9 mouse cellular contexts compared by ENCODE assay signal in genomic region chr10:128175996-128176755, GRCm38 (mm10). TPM values are rescaled to one million over a fixed set of nuclear protein-coding genes. Genes with fewer than 3 reads are reported as not detected.
DNase-seq lines count a peak whose midpoint lies in the region; ATAC-seq and TF ChIP-seq lines count a peak whose summit lies in the region.
"Had no signal": no experiment of that assay in that cellular context is flagged by ENCODE, and none has a peak within 500 bp of the region (broad histone marks: within the 10 kb centered on the region; RNA-seq: fewer than 3 reads in every experiment).

No protein-coding gene starts in this region.

- no peaks in the 10 kb centered on the region for H3K36me3 ChIP-seq in CH12.LX (replicated peaks in 1 of 2; ENCODE audit: control insufficient read depth in 1 of 2, insufficient read depth in 1 of 2, low read length in 1 of 2)
- H3K36me3 ChIP-seq in heart, embryonic 16.5 days (ENCODE audit: control insufficient read depth, insufficient read depth): no peaks in the 10 kb centered on the region
- H3K36me3 ChIP-seq in liver, embryonic 14.5 days (replicated peaks; ENCODE audit: control insufficient read depth, insufficient read depth, low read depth): no peaks in the 10 kb centered on the region
- H3K36me3 ChIP-seq in stomach, postnatal 0 days (ENCODE audit: control insufficient read depth, insufficient read depth, low read length): no peaks in the 10 kb centered on the region

- dilution Hi-C loops in CH12.LX (cut with MboI; ENCODE audit: extremely low pct_ligation_motif_present, extremely low pct_unique_long_range_greater_than_20kb, low sequenced_read_pairs): no loop called here

- TF ChIP-seq RAD21 in CH12.LX (IDR thresholded peaks at IDR 0.05; ENCODE audit: low read depth, low read length): no peak

- no peak for TF ChIP-seq CTCF in CH12.LX (conservative IDR thresholded peaks at IDR 0.05 in 1 of 2, IDR thresholded peaks at IDR 0.05 in 1 of 2; ENCODE audit: low read depth in 2 of 2, low read length in 2 of 2)
- TF ChIP-seq CTCF in brain, embryonic 14.5 days (IDR thresholded peaks at IDR 0.05; ENCODE audit: borderline replicate concordance, extremely low read depth, insufficient read depth, insufficient read length): no peak
- TF ChIP-seq CTCF in liver, embryonic 14.5 days (IDR thresholded peaks at IDR 0.05; ENCODE audit: low read depth): no peak
- no peak for TF ChIP-seq CTCF in stomach, postnatal 0 days (IDR thresholded peaks at IDR 0.05; ENCODE audit: low read depth)

- no peaks in the 10 kb centered on the region for H3K9me3 ChIP-seq in CH12.LX (replicated peaks; ENCODE audit: low read length)
- no peaks in the 10 kb centered on the region for H3K9me3 ChIP-seq in heart, embryonic 16.5 days (replicated peaks; ENCODE audit: control insufficient read depth, low read length)
- H3K9me3 ChIP-seq in liver, embryonic 14.5 days (ENCODE audit: control insufficient read depth, low read length): no peaks in the 10 kb centered on the region
- H3K9me3 ChIP-seq in stomach, postnatal 0 days (ENCODE audit: control insufficient read depth, low read length): no peaks in the 10 kb centered on the region

- in situ Hi-C loops in CH12.LX (cut with MboI; ENCODE audit: low pct_ligation_motif_present, low pct_unique_long_range_greater_than_20kb, low sequenced_read_pairs): loop anchor here (25.0 kb wide), 1 partner anchor 239 kb away; no protein-coding TSS in a partner anchor

- no peak overlapping the region for H3K27ac ChIP-seq in CH12.LX (ENCODE audit: insufficient read depth, low read depth)
- peak overlapping the region; percentile 95 for H3K27ac ChIP-seq in heart, embryonic 16.5 days (ENCODE audit: low read length)
- peak overlapping the region; percentile 51 for H3K27ac ChIP-seq in liver, embryonic 14.5 days
- peak overlapping the region; percentile 79 for H3K27ac ChIP-seq in stomach, postnatal 0 days (replicated peaks)

- ATAC-seq in erythroid progenitor cell, adult 5-6 weeks (replicated peaks; ENCODE audit: low FRiP score, poor library complexity, severe bottlenecking): peak; percentile 88
- peak; percentile 91 for ATAC-seq in heart, embryonic 16.5 days (replicated peaks; ENCODE audit: extremely low read depth, insufficient read depth, low FRiP score)
- ATAC-seq in liver, embryonic 14.5 days (ENCODE audit: insufficient read depth): peak; percentile 78
- peak; percentile 91 for ATAC-seq in stomach, postnatal 0 days (ENCODE audit: low FRiP score, low TSS enrichment)

- peaks cover 7% of the 10 kb centered on the region; the same call in 1 of the 2 replicates for H3K79me2 ChIP-seq in CH12.LX (replicated peaks; ENCODE audit: control insufficient read depth, extremely low read depth, insufficient read depth, poor library complexity, severe bottlenecking)

- WGBS in heart, embryonic 16.5 days: under 1% methylated on average over 17 of the region's 17 CpGs
- WGBS in liver, embryonic 14.5 days (ENCODE audit: insufficient replicate concordance): under 1% methylated on average over 17 of the region's 17 CpGs
- WGBS in stomach, postnatal 0 days: under 1% methylated on average over 17 of the region's 17 CpGs

- H3K27me3 ChIP-seq in CH12.LX (replicated peaks): no peaks in the 10 kb centered on the region
- H3K27me3 ChIP-seq in heart, embryonic 16.5 days (ENCODE audit: control insufficient read depth, insufficient read depth, low read length): no peaks in the 10 kb centered on the region
- H3K27me3 ChIP-seq in liver, embryonic 14.5 days (ENCODE audit: control insufficient read depth, insufficient read depth, low read length): no peaks in the 10 kb centered on the region
- H3K27me3 ChIP-seq in stomach, postnatal 0 days (ENCODE audit: control insufficient read depth, insufficient read depth, low read length): no peaks in the 10 kb centered on the region

- no peak for TF ChIP-seq EP300 in CH12.LX (IDR thresholded peaks at IDR 0.05; ENCODE audit: low read length)
- TF ChIP-seq EP300 in liver, embryonic 14.5 days (IDR thresholded peaks at IDR 0.05; ENCODE audit: low read depth): no peak
- TF ChIP-seq EP300 in stomach, postnatal 0 days (optimal IDR thresholded peaks at IDR 0.05): no peak

- DNase-seq in CH12.LX (ENCODE audit: extremely low read depth): peak; percentile 77
- peak; percentile 94 for DNase-seq in brain, embryonic 14.5 days (ENCODE audit: low read depth)
- DNase-seq in kidney, postnatal 10 days: peak; percentile 86
- peak; percentile 57 to 67 (median 64) for DNase-seq in liver, embryonic 14.5 days (ENCODE audit: low read depth in 3 of 3, low spot score in 3 of 3)
- DNase-seq in natural killer cell, adult 2 months (ENCODE audit: low spot score in 2 of 2): peak; percentile 49 to 57
- peak; percentile 82 for DNase-seq in stomach, postnatal 0 days (ENCODE audit: low spot score)

- peak overlapping the region; percentile 76 for H3K4me2 ChIP-seq in CH12.LX (ENCODE audit: insufficient read depth, low read depth, poor library complexity, severe bottlenecking)
- peak overlapping the region; percentile 88 for H3K4me2 ChIP-seq in heart, embryonic 16.5 days (ENCODE audit: low read depth, low read length)
- H3K4me2 ChIP-seq in liver, embryonic 14.5 days (ENCODE audit: low read depth): peak overlapping the region; percentile 79
- peak overlapping the region; percentile 70 for H3K4me2 ChIP-seq in stomach, postnatal 0 days (replicated peaks; ENCODE audit: low read depth)

- H3K4me1 ChIP-seq in CH12.LX (ENCODE audit: control insufficient read depth in 1 of 2, insufficient read depth in 2 of 2): peaks cover 3 to 23% of the 10 kb centered on the region in 2 experiments; a peak in 3 of 4 replicates
- H3K4me1 ChIP-seq in heart, embryonic 16.5 days (ENCODE audit: control insufficient read depth, insufficient read depth, low read length): peaks cover 27% of the 10 kb centered on the region
- H3K4me1 ChIP-seq in liver, embryonic 14.5 days (replicated peaks; ENCODE audit: control insufficient read depth in 2 of 2, insufficient read depth in 2 of 2, low read length in 1 of 2): peaks cover 14 to 15% of the 10 kb centered on the region in 2 experiments
- no peaks in the 10 kb centered on the region for H3K4me1 ChIP-seq in stomach, postnatal 0 days (replicated peaks; ENCODE audit: control insufficient read depth, insufficient read depth)

- peak overlapping the region; percentile 58 for H3K9ac ChIP-seq in CH12.LX (ENCODE audit: insufficient read depth, low read depth)
- H3K9ac ChIP-seq in heart, embryonic 16.5 days (ENCODE audit: low read length): peak overlapping the region; percentile 81
- H3K9ac ChIP-seq in liver, embryonic 14.5 days (replicated peaks): peak overlapping the region; percentile 80
- peak overlapping the region; percentile 48 for H3K9ac ChIP-seq in stomach, postnatal 0 days (ENCODE audit: low read length)

- TF ChIP-seq POLR2A in CH12.LX (IDR thresholded peaks at IDR 0.05; ENCODE audit: low read depth, low read length): peak; percentile 48; the same call in 1 of the 2 replicates
- TF ChIP-seq POLR2A in brain, embryonic 14.5 days (IDR thresholded peaks at IDR 0.05; ENCODE audit: borderline replicate concordance, extremely low read depth, insufficient read depth, insufficient read length, poor library complexity, severe bottlenecking): no peak

- H3K4me3 ChIP-seq in CH12.LX (replicated peaks in 1 of 3; ENCODE audit: low read depth in 2 of 3, low read length in 2 of 3, poor library complexity in 1 of 3): peak overlapping the region; percentile 63 to 91 (median 72)
- H3K4me3 ChIP-seq in heart, embryonic 16.5 days (ENCODE audit: low read length): peak overlapping the region; percentile 85
- H3K4me3 ChIP-seq in liver, embryonic 14.5 days (ENCODE audit: insufficient read depth in 1 of 2, low read depth in 2 of 2, low read length in 2 of 2): peak overlapping the region; percentile 67 to 81
- H3K4me3 ChIP-seq in stomach, postnatal 0 days (ENCODE audit: low read depth, low read length): peak overlapping the region; percentile 47

RNA-seq across cellular contexts. Expression of gene Rbms2, which starts 3.9 kb away (rescaled TPM):
- total RNA-seq in CH12.LX (2012; rRNA removed) (9.4 and 9.8 TPM in 2 replicates), CH12.LX (2014; rRNA removed) (8.5 and 9.1 TPM in 2 replicates)
- polyA plus RNA-seq in CH12.LX (2012; ENCODE audit: insufficient read length, low read depth): 36.6 and 48.2 TPM in 2 replicates
- 23.6 and 26.7 TPM in 2 replicates for polyA plus RNA-seq in brain, embryonic 14.5 days (2012; rRNA removed)
- total RNA-seq in erythroid progenitor cell, adult 5-6 weeks (2015; ENCODE audit: low replicate concordance): 1.8 and 5.4 TPM in 2 replicates
- 7.0 and 7.1 TPM in 2 replicates for total RNA-seq in erythroid progenitor cell, adult 5-6 weeks (2017; ENCODE audit: low replicate concordance)
- polyA plus RNA-seq in heart, embryonic 16.5 days (2015; fragmentation: Nextera tagmentation; extraction: Ambion mirVana): 35.8 and 37.7 TPM in 2 replicates
- polyA plus RNA-seq in liver, embryonic 14.5 days (2012; rRNA removed): 8.0 and 9.5 TPM in 2 replicates
- 4.5 and 6.1 TPM in 2 replicates for polyA plus RNA-seq in liver, embryonic 14.5 days (2014; fragmentation: Nextera tagmentation; extraction: Ambion mirVana)
- 15.5 and 17.0 TPM in 2 replicates for polyA plus RNA-seq in stomach, postnatal 0 days (2015; fragmentation: Nextera tagmentation; extraction: Ambion mirVana)

RNA-seq across cellular contexts. Expression of gene Gls2, which starts 18.1 kb away (rescaled TPM):
- 1.8 and 2.2 TPM in 2 replicates for total RNA-seq in CH12.LX (2012; rRNA removed)
- total RNA-seq in CH12.LX (2014; rRNA removed): 1.9 and 2.0 TPM in 2 replicates
- 0.86 and 1.8 TPM in 2 replicates for polyA plus RNA-seq in CH12.LX (2012; ENCODE audit: insufficient read length, low read depth)
- polyA plus RNA-seq in brain, embryonic 14.5 days (2012; rRNA removed): 2.4 and 4.4 TPM in 2 replicates
- 12.6 TPM in 1 of 2 replicates, not detected in the other for total RNA-seq in erythroid progenitor cell, adult 5-6 weeks (2015; ENCODE audit: low replicate concordance)
- total RNA-seq in erythroid progenitor cell, adult 5-6 weeks (2017; ENCODE audit: low replicate concordance): not detected in 2 replicates
- 0.88 and 1.0 TPM in 2 replicates for polyA plus RNA-seq in heart, embryonic 16.5 days (2015; fragmentation: Nextera tagmentation; extraction: Ambion mirVana)
- 4.2 and 5.5 TPM in 2 replicates for polyA plus RNA-seq in liver, embryonic 14.5 days (2012; rRNA removed)
- polyA plus RNA-seq in liver, embryonic 14.5 days (2014; fragmentation: Nextera tagmentation; extraction: Ambion mirVana): 3.7 and 4.4 TPM in 2 replicates
- 0.53 and 0.64 TPM in 2 replicates for polyA plus RNA-seq in stomach, postnatal 0 days (2015; fragmentation: Nextera tagmentation; extraction: Ambion mirVana)

RNA-seq across cellular contexts. Expression of gene Spryd4, which starts 35.4 kb away (rescaled TPM):
- total RNA-seq in CH12.LX (2012; rRNA removed): 24.2 and 32.4 TPM in 2 replicates
- total RNA-seq in CH12.LX (2014; rRNA removed): 48.8 and 50.2 TPM in 2 replicates
- 38.6 and 39.2 TPM in 2 replicates for polyA plus RNA-seq in CH12.LX (2012; ENCODE audit: insufficient read length, low read depth)
- 12.6 and 15.2 TPM in 2 replicates for polyA plus RNA-seq in brain, embryonic 14.5 days (2012; rRNA removed)
- total RNA-seq in erythroid progenitor cell, adult 5-6 weeks (2015; ENCODE audit: low replicate concordance): 2.1 and 3.6 TPM in 2 replicates
- total RNA-seq in erythroid progenitor cell, adult 5-6 weeks (2017; ENCODE audit: low replicate concordance): 1.2 and 3.1 TPM in 2 replicates
- 45.1 and 46.1 TPM in 2 replicates for polyA plus RNA-seq in heart, embryonic 16.5 days (2015; fragmentation: Nextera tagmentation; extraction: Ambion mirVana)
- polyA plus RNA-seq in liver, embryonic 14.5 days (2012; rRNA removed): 12.9 and 14.2 TPM in 2 replicates
- 20.8 and 21.4 TPM in 2 replicates for polyA plus RNA-seq in liver, embryonic 14.5 days (2014; fragmentation: Nextera tagmentation; extraction: Ambion mirVana)
- 25.6 and 26.1 TPM in 2 replicates for polyA plus RNA-seq in stomach, postnatal 0 days (2015; fragmentation: Nextera tagmentation; extraction: Ambion mirVana)

RNA-seq across cellular contexts. Expression of gene Mip, which starts 49.5 kb away (rescaled TPM):
- total RNA-seq in CH12.LX (2012; rRNA removed) (not detected in 2 replicates), CH12.LX (2014; rRNA removed) (not detected in 2 replicates)
- not detected in 2 replicates for polyA plus RNA-seq in CH12.LX (2012; ENCODE audit: insufficient read length, low read depth)
- polyA plus RNA-seq in brain, embryonic 14.5 days (2012; rRNA removed): 0.36 and 0.39 TPM in 2 replicates
- not detected in 2 replicates for total RNA-seq in erythroid progenitor cell, adult 5-6 weeks (2015; ENCODE audit: low replicate concordance)
- total RNA-seq in erythroid progenitor cell, adult 5-6 weeks (2017; ENCODE audit: low replicate concordance): not detected in 2 replicates
- not detected in 2 replicates for polyA plus RNA-seq in heart, embryonic 16.5 days (2015; fragmentation: Nextera tagmentation; extraction: Ambion mirVana)
- polyA plus RNA-seq in liver, embryonic 14.5 days (2012; rRNA removed): 0.02 TPM in 2 replicates
- polyA plus RNA-seq in liver, embryonic 14.5 days (2014; fragmentation: Nextera tagmentation; extraction: Ambion mirVana): not detected in 2 replicates
- not detected in 2 replicates for polyA plus RNA-seq in stomach, postnatal 0 days (2015; fragmentation: Nextera tagmentation; extraction: Ambion mirVana)
- polyA plus RNA-seq: gonadal fat pad, adult 2 months had no signal

RNA-seq across cellular contexts. Expression of gene Timeless, which starts 55.7 kb away (rescaled TPM):
- total RNA-seq in CH12.LX (2012; rRNA removed) (47.2 and 51.5 TPM in 2 replicates), CH12.LX (2014; rRNA removed) (31.7 and 38.6 TPM in 2 replicates)
- polyA plus RNA-seq in CH12.LX (2012; ENCODE audit: insufficient read length, low read depth): 65.9 and 80.3 TPM in 2 replicates
- 12.9 and 14.0 TPM in 2 replicates for polyA plus RNA-seq in brain, embryonic 14.5 days (2012; rRNA removed)
- 32.1 and 41.1 TPM in 2 replicates for total RNA-seq in erythroid progenitor cell, adult 5-6 weeks (2015; ENCODE audit: low replicate concordance)
- 43.4 and 53.9 TPM in 2 replicates for total RNA-seq in erythroid progenitor cell, adult 5-6 weeks (2017; ENCODE audit: low replicate concordance)
- polyA plus RNA-seq in heart, embryonic 16.5 days (2015; fragmentation: Nextera tagmentation; extraction: Ambion mirVana): 29.6 and 30.4 TPM in 2 replicates
- 8.1 and 12.9 TPM in 2 replicates for polyA plus RNA-seq in liver, embryonic 14.5 days (2012; rRNA removed)
- polyA plus RNA-seq in liver, embryonic 14.5 days (2014; fragmentation: Nextera tagmentation; extraction: Ambion mirVana): 23.3 and 23.4 TPM in 2 replicates
- polyA plus RNA-seq in stomach, postnatal 0 days (2015; fragmentation: Nextera tagmentation; extraction: Ambion mirVana): 8.9 and 10.5 TPM in 2 replicates
